Mouse (Mus musculus) heart, embryonic 12.5 days (tissue): ENCODE data around the gene Hist1h2be. TPM values are rescaled to one million over a fixed set of nuclear protein-coding genes. Genes with fewer than 3 reads are reported as not detected.

Experiments used
- microRNA-seq: library from miRNA; unstranded; fragments of <30 nt; microRNA quantifications from one replicate; pipeline ENCODE4, GENCODE M21; 2017
- polyA plus RNA-seq: library from polyadenylated mRNA; unstranded; fragments of >200 nt; fragmentation: Nextera tagmentation; extraction: Ambion mirVana; gene quantifications from 2 replicates; pipeline ENCODE4 v1.2.1, GENCODE M21; 2016

Hist1h2be gene
- polyA plus RNA-seq, 1 experiment from 2014 or later: 1.2 TPM

Small RNAs within 50 kb of the gene (microRNA-seq; reads per million reads assigned to microRNA genes)
- gene Gm44297 (not detected), gene Gm44359 (not detected), gene Gm44394 (not detected)

Other genes starting within 250 kb of the Hist1h2be start
- 8.1 and 8.9 TPM in 2 replicates for gene Abt1, start 197.3 kb downstream of the Hist1h2be start, polyA plus RNA-seq
- gene Btn1a1, start 155.2 kb downstream of the Hist1h2be start, polyA plus RNA-seq: 2.6 and 2.9 TPM in 2 replicates
- gene Btn2a2, start 132.3 kb downstream of the Hist1h2be start, polyA plus RNA-seq: 0.45 and 0.58 TPM in 2 replicates
- gene Hist1h4h, start 90.1 kb downstream of the Hist1h2be start, polyA plus RNA-seq: 4.4 and 5.2 TPM in 2 replicates
- gene Hist1h2af, start 87.2 kb downstream of the Hist1h2be start, polyA plus RNA-seq: 2.7 and 7.0 TPM in 2 replicates
- gene Hist1h3g, start 85.7 kb downstream of the Hist1h2be start, polyA plus RNA-seq: 3.9 and 4.0 TPM in 2 replicates
- 0.26 and 0.28 TPM in 2 replicates for gene Hist1h2bh, start 77.7 kb downstream of the Hist1h2be start, polyA plus RNA-seq
- gene Hist1h3f, start 77.1 kb downstream of the Hist1h2be start, polyA plus RNA-seq: 0.32 and 0.36 TPM in 2 replicates
- gene Hist1h4f, start 69.5 kb downstream of the Hist1h2be start, polyA plus RNA-seq: 0.95 TPM in 1 of 2 replicates, not detected in the other
- 0.21 and 0.26 TPM in 2 replicates for gene Hist1h1d, start 67.9 kb downstream of the Hist1h2be start, polyA plus RNA-seq
- gene Hist1h3e, start 58.8 kb downstream of the Hist1h2be start, polyA plus RNA-seq: 1.7 and 2.1 TPM in 2 replicates
- 40.3 and 45.8 TPM in 2 replicates for gene Hist1h2ae, start 49.9 kb downstream of the Hist1h2be start, polyA plus RNA-seq
- 4.5 and 4.8 TPM in 2 replicates for gene Hist1h2bg, start 49.7 kb downstream of the Hist1h2be start, polyA plus RNA-seq
- gene Hist1h2bf, start 46.9 kb downstream of the Hist1h2be start, polyA plus RNA-seq: 1.5 and 2.0 TPM in 2 replicates
- gene Hist1h2ad, start 46.7 kb downstream of the Hist1h2be start, polyA plus RNA-seq: 1.1 and 2.3 TPM in 2 replicates
- gene Hist1h3d, start 45.4 kb downstream of the Hist1h2be start, polyA plus RNA-seq: 1.4 and 1.6 TPM in 2 replicates
- gene Hist1h4d, start 39.5 kb downstream of the Hist1h2be start, polyA plus RNA-seq: 43.5 and 46.9 TPM in 2 replicates
- 10.6 and 11.6 TPM in 2 replicates for gene Hist1h1e, start 1.4 kb upstream of the Hist1h2be start, polyA plus RNA-seq
- gene Hist1h2ac, start 62.8 kb upstream of the Hist1h2be start, polyA plus RNA-seq: 0.70 and 0.78 TPM in 2 replicates
- gene Hist1h2bc, start 63.1 kb upstream of the Hist1h2be start, polyA plus RNA-seq: 43.6 and 49.5 TPM in 2 replicates
- not detected in 2 replicates for gene Hist1h1t, start 74.7 kb upstream of the Hist1h2be start, polyA plus RNA-seq
- 2.7 and 3.5 TPM in 2 replicates for gene Hist1h4c, start 77.3 kb upstream of the Hist1h2be start, polyA plus RNA-seq
- 10.5 and 13.2 TPM in 2 replicates for gene Hfe, start 89.7 kb upstream of the Hist1h2be start, polyA plus RNA-seq
- 36.5 and 41.9 TPM in 2 replicates for gene Hist1h1c, start 117.7 kb upstream of the Hist1h2be start, polyA plus RNA-seq
- gene Hist1h3c, start 124.5 kb upstream of the Hist1h2be start, polyA plus RNA-seq: 3.0 and 5.1 TPM in 2 replicates
- gene Hist1h2bb, start 125.6 kb upstream of the Hist1h2be start, polyA plus RNA-seq: 0.88 and 1.4 TPM in 2 replicates
- 16.7 and 20.9 TPM in 2 replicates for gene Hist1h2ab, start 130.0 kb upstream of the Hist1h2be start, polyA plus RNA-seq
- gene Hist1h3b, start 131.1 kb upstream of the Hist1h2be start, polyA plus RNA-seq: 3.4 and 3.5 TPM in 2 replicates
- gene Hist1h4b, start 135.9 kb upstream of the Hist1h2be start, polyA plus RNA-seq: 2.1 and 2.3 TPM in 2 replicates
- gene Hist1h4a, start 140.1 kb upstream of the Hist1h2be start, polyA plus RNA-seq: not detected in 2 replicates
- 1.7 and 3.5 TPM in 2 replicates for gene Hist1h3a, start 141.3 kb upstream of the Hist1h2be start, polyA plus RNA-seq
- 0.54 and 1.4 TPM in 2 replicates for gene Hist1h1a, start 142.5 kb upstream of the Hist1h2be start, polyA plus RNA-seq
- 0.13 TPM in 1 of 2 replicates, not detected in the other for gene Trim38, start 148.8 kb upstream of the Hist1h2be start, polyA plus RNA-seq
- gene Slc17a2, start 185.9 kb upstream of the Hist1h2be start, polyA plus RNA-seq: not detected in 2 replicates
- not detected in 2 replicates for gene Slc17a3, start 218.3 kb upstream of the Hist1h2be start, polyA plus RNA-seq
- gene Slc17a1, start 246.6 kb upstream of the Hist1h2be start, polyA plus RNA-seq: not detected in 2 replicates